Mouse (Mus musculus): ENCODE results near the gene Slc39a12. TPM values are rescaled to one million over a fixed set of nuclear protein-coding genes. Genes with fewer than 3 reads are reported as not detected.

The Slc39a12 gene
- total RNA-seq, 2 experiments from 2014 or later = not detected

Other genes with a start within 250 kb of the Slc39a12 start
- not detected in 2 replicates for gene Tmem236, start 213.8 kb upstream of the Slc39a12 start, total RNA-seq (2015)
- 0.10 and 0.12 TPM in 2 replicates for gene Tmem236, start 213.8 kb upstream of the Slc39a12 start, total RNA-seq (2017)
- 0.85 and 1.4 TPM in 2 replicates for gene Mrc1, start 158.9 kb upstream of the Slc39a12 start, total RNA-seq (2015)
- gene Mrc1, start 158.9 kb upstream of the Slc39a12 start, total RNA-seq (2017) = 1.4 and 2.1 TPM in 2 replicates
- 5.5 and 6.2 TPM in 2 replicates for gene Cacnb2, start 214.8 kb downstream of the Slc39a12 start, total RNA-seq (2015)
- gene Cacnb2, start 214.8 kb downstream of the Slc39a12 start, total RNA-seq (2017) = 2.7 and 7.1 TPM in 2 replicates

Measured in megakaryocyte progenitor cell, adult 5-6 weeks (primary cell).